Mouse (Mus musculus) liver, embryonic 14.5 days (tissue): ENCODE data around the gene Alg12.

Experiments used
- CTCF ChIP-seq: IDR thresholded peaks from 2 replicates; pipeline ENCODE4 v1.5.1; 2016; ENCODE audit warnings: antibody characterized with exemption, low read depth, control low read depth
- EP300 ChIP-seq: IDR thresholded peaks from 2 replicates; pipeline ENCODE4 v1.6.1; 2016; ENCODE audit warnings: antibody characterized with exemption, low read depth

DNA sequence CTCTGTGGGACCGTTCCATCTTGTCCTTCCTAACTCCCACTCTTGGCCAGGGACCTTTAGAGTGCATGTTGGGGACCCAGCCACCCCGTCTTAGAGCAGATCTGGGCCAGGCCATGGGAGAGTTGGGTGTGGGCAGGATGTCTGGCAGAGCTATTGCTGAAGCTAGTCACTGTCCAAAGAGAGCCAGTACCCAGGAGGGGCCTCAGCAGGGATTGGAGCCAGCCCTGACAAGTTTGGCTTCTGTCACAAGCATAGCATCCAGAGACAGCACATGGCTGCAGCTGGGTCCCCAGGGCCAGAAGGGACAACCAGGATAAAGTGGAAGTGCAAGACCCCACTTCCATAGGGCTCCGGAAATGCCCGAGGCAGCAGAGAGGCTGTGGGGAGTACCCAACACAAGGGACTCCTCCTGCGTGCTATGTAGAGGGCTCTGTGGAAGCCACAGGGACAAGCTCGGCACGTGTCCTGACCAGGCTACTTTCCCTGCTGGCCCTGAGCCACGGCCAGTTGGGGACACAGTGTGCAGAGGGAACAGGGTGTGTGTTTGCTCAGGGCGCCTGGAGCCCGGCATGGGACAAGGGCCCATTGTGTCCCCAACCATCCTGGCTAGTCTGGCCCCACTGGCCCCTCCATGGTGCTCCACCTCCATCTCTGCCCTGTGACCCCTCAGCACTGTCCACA, 31.2 kb upstream of the Alg12 start:
- TF ChIP-seq CTCF (no peak), EP300 (no peak)
